Mouse (Mus musculus) left cerebral cortex, postnatal 10 days (tissue): ENCODE measurements at regions not wholly inside any gene's neighbourhood (a gene's known extent, or its start where the extent isn't known, plus 50 kb on each side); places are given as distances from the start of the nearest gene placed in this dataset.
A peak's percentile ranks its signal among the peaks of the same experiment; 100 is the strongest.
"Not testable (repeated sequence)": the region's sequence is repeated elsewhere in the genome, so short reads cannot be mapped to it uniquely, and the experiment has no call there.

Experiments used
- DNase-seq, 2 experiments: peaks; one replicate each; pipeline ENCODE4 v3.0.0; 2021 to 2022; ENCODE audit warnings: low spot score in 2 of 2, mixed read lengths in 1 of 2; ENCODE audit errors: extremely low spot score in 1 of 2
- intact Hi-C: fragments of 180-260 bp; cut with DNase I; formaldehyde crosslinking; loops from one replicate; pipeline ENCODE4 v1.15.1; 2025

GRCm38 (mm10) chr2:63706643-63707042 is 391.2 kb downstream of the Fign start:
- DNase-seq = no peak
- intact Hi-C loops = loop anchor here (10.0 kb wide), 1 partner anchor 388 kb away; the partner anchor contains the start of gene Fign

- no peak for DNase-seq
- intact Hi-C loops = loop anchor here (10.0 kb wide), 1 partner anchor 389 kb away; the partner anchor contains the start of gene Fign
These were observed 391.7 kb downstream of the Fign start for GRCm38 (mm10) chr2:63706183-63706582.

- DNase-seq = peak; percentile 4 to 75
- intact Hi-C loops = loop anchor here (10.0 kb wide), 1 partner anchor 392 kb away; the partner anchor contains the start of gene Fign
These were observed 395.3 kb downstream of the Fign start for GRCm38 (mm10) chr2:63702333-63703096.

GRCm38 (mm10) chr2:63701861-63702260 is 396.0 kb downstream of the Fign start:
- intact Hi-C loops = loop anchor here (2.0 to 10.0 kb wide), 2 partner anchors 393 to 1153 kb away; partner anchors contain the start of gene Fign
- no peak for DNase-seq

- intact Hi-C loops = loop anchor here (2.0 to 10.0 kb wide), 2 partner anchors 395 to 1155 kb away; partner anchors contain the start of gene Fign
- peak in 1 of 2 experiments; percentile 51 for DNase-seq
These were observed 397.6 kb downstream of the Fign start for GRCm38 (mm10) chr2:63700255-63700654.

GRCm38 (mm10) chr2:63669700-63670099 is 428.1 kb downstream of the Fign start:
- intact Hi-C loops = no loop called here

GRCm38 (mm10) chr2:63668784-63669183 is 429.1 kb downstream of the Fign start:
- DNase-seq = no peak
- intact Hi-C loops = no loop called here

More at GRCm38 (mm10) chr2:63669700-63670099, 428.1 kb downstream of the Fign start:
- no peak for DNase-seq

GRCm38 (mm10) chr2:63659947-63660346 is 437.9 kb downstream of the Fign start:
- DNase-seq, intact Hi-C loops: not testable (repeated sequence)
